Mouse (Mus musculus) heart, adult 18-20 months (tissue): ENCODE results near the gene Map2k1. TPM values are rescaled to one million over a fixed set of nuclear protein-coding genes. Genes with fewer than 3 reads are reported as not detected.

Experiments used
- DNase-seq, 2 experiments: peaks; one replicate each; pipeline ENCODE4 v3.0.0; 2021 to 2022; ENCODE audit warnings: mixed read lengths in 1 of 2
- total RNA-seq, 2 experiments: library from RNA; stranded (reverse); gene quantifications; 2 replicates each; pipeline ENCODE4 v1.2.3; 2021

Map2k1 gene
- total RNA-seq, 2 experiments from 2014 or later = 50.1 to 51.8 TPM

GRCm38 (mm10) chr9:64250111-64250730 is 3.2 kb downstream of the Map2k1 start:
- DNase-seq = no peak

GRCm38 (mm10) chr9:64249371-64249770 is 4.1 kb downstream of the Map2k1 start:
- peak in 1 of 2 experiments; percentile 19 for DNase-seq

- DNase-seq = peak in 1 of 2 experiments; percentile 21
Observed at GRCm38 (mm10) chr9:64242381-64242831, 11.0 kb downstream of the Map2k1 start.

GRCm38 (mm10) chr9:64240681-64241080 is 12.8 kb downstream of the Map2k1 start:
- DNase-seq = peak; percentile 33 to 45

- no peak for DNase-seq
Observed at GRCm38 (mm10) chr9:64240116-64240515, 13.3 kb downstream of the Map2k1 start.

GRCm38 (mm10) chr9:64236056-64236455 is 17.4 kb downstream of the Map2k1 start:
- no peak for DNase-seq

GRCm38 (mm10) chr9:64234768-64235435 is 18.5 kb downstream of the Map2k1 start, which contains the start of gene Uchl4:
Gene Uchl4 (plus strand): TSS chr9:64235201.
- DNase-seq = no peak

- DNase-seq = peak in 1 of 2 experiments; percentile 17
Observed at GRCm38 (mm10) chr9:64233656-64234055, 19.8 kb downstream of the Map2k1 start.

- peak; percentile 57 to 63 for DNase-seq
Observed at GRCm38 (mm10) chr9:64232257-64232957, 21.0 kb downstream of the Map2k1 start.

GRCm38 (mm10) chr9:64231674-64232073 is 21.8 kb downstream of the Map2k1 start:
- DNase-seq = no peak

- DNase-seq = peak in 1 of 2 experiments; percentile 29
Observed at GRCm38 (mm10) chr9:64231171-64231570, 22.3 kb downstream of the Map2k1 start.

- DNase-seq = no peak
Observed at GRCm38 (mm10) chr9:64228972-64229371, 24.5 kb downstream of the Map2k1 start.

GRCm38 (mm10) chr9:64227736-64228135 is 25.7 kb downstream of the Map2k1 start:
- DNase-seq = peak; percentile 14 to 21

- DNase-seq = no peak
Observed at GRCm38 (mm10) chr9:64225805-64226204, 27.6 kb downstream of the Map2k1 start.

GRCm38 (mm10) chr9:64222098-64222497 is 31.3 kb downstream of the Map2k1 start:
- no peak for DNase-seq

GRCm38 (mm10) chr9:64221480-64221879 is 32.0 kb downstream of the Map2k1 start:
- DNase-seq = no peak

GRCm38 (mm10) chr9:64220603-64221002 is 32.8 kb downstream of the Map2k1 start:
- DNase-seq = no peak

- DNase-seq = no peak
Observed at GRCm38 (mm10) chr9:64219772-64220420, 33.5 kb downstream of the Map2k1 start.

- DNase-seq = no peak
Observed at GRCm38 (mm10) chr9:64219305-64219704, 34.1 kb downstream of the Map2k1 start.

GRCm38 (mm10) chr9:64217887-64218286 is 35.5 kb downstream of the Map2k1 start:
- no peak for DNase-seq

- no peak for DNase-seq
Observed at GRCm38 (mm10) chr9:64216641-64217040, 36.8 kb downstream of the Map2k1 start.

GRCm38 (mm10) chr9:64216090-64216489 is 37.3 kb downstream of the Map2k1 start:
- DNase-seq = no peak
